Mouse (Mus musculus): ENCODE measurements around the gene Rab24. TPM values are rescaled to one million over a fixed set of nuclear protein-coding genes. Genes with fewer than 3 reads are reported as not detected.

Rab24 gene
- total RNA-seq, 2 experiments from 2014 or later, result 74.0 to 83.3 TPM

Other genes starting within 250 kb of the Rab24 start
- 10 to 100 TPM; 17.8 to 22.1 TPM for gene Uimc1, start 221.6 kb downstream of the Rab24 start, total RNA-seq (2021)
- gene Zfp346, start 216.6 kb downstream of the Rab24 start, total RNA-seq (2021), result 10 to 100 TPM; 45.6 to 51.3 TPM
- gene Gm17617, start 188.4 kb downstream of the Rab24 start, total RNA-seq (2021), result not detected
- under 1 TPM; 0.68 to 0.74 TPM for gene Fgfr4, start 169.3 kb downstream of the Rab24 start, total RNA-seq (2021)
- gene Nsd1, start 112.2 kb downstream of the Rab24 start, total RNA-seq (2021), result 100 to 1,000 TPM; 117 to 140 TPM
- 100 to 1,000 TPM; 139 to 165 TPM for gene Prelid1, start 1.4 kb downstream of the Rab24 start, total RNA-seq (2021)
- 1 to 10 TPM; 1.2 to 2.4 TPM for gene Mxd3, start 7.9 kb upstream of the Rab24 start, total RNA-seq (2021)
- 10 to 100 TPM; 58.4 to 61.0 TPM for gene Lman2, start 40.8 kb upstream of the Rab24 start, total RNA-seq (2021)
- 10 to 100 TPM; 94.5 to 98.2 TPM for gene Rgs14, start 47.8 kb upstream of the Rab24 start, total RNA-seq (2021)
- gene Slc34a1, start 76.2 kb upstream of the Rab24 start, total RNA-seq (2021), result not detected
- not detected for gene Pfn3, start 93.3 kb upstream of the Rab24 start, total RNA-seq (2021)
- gene F12, start 104.8 kb upstream of the Rab24 start, total RNA-seq (2021), result under 1 TPM; 0.35 to 0.47 TPM
- gene Grk6, start 123.1 kb upstream of the Rab24 start, total RNA-seq (2021), result 10 to 100 TPM; 66.7 to 74.7 TPM
- 10 to 100 TPM; 96.9 to 97.3 TPM for gene Prr7, start 142.3 kb upstream of the Rab24 start, total RNA-seq (2021)
- 100 to 1,000 TPM; 356 to 398 TPM for gene Dbn1, start 166.2 kb upstream of the Rab24 start, total RNA-seq (2021)
- 10 to 100 TPM; 86.6 to 97.7 TPM for gene Pdlim7, start 191.7 kb upstream of the Rab24 start, total RNA-seq (2021)
- gene Dok3, start 207.3 kb upstream of the Rab24 start, total RNA-seq (2021), result 1 to 10 TPM; 9.6 to 9.7 TPM
- gene Ddx41, start 214.7 kb upstream of the Rab24 start, total RNA-seq (2021), result 10 to 100 TPM; 50.7 to 57.2 TPM
- 10 to 100 TPM; 66.4 to 87.5 TPM for gene Fam193b, start 249.2 kb upstream of the Rab24 start, total RNA-seq (2021)

Measured in layer of hippocampus, postnatal 25 days (tissue).